Mouse (Mus musculus) hindbrain, embryonic 15.5 days (tissue): Measurements from ENCODE around the gene Zfp446. TPM values are rescaled to one million over a fixed set of nuclear protein-coding genes. Genes with fewer than 3 reads are reported as not detected.
A peak's percentile ranks its signal among the peaks of the same experiment; 100 is the strongest.

Experiments used
- ATAC-seq: fragments of 200-750 bp; cut with Nextera tagmentation; 2 replicates; pipeline ENCODE4 v1.8.0; 2017; ENCODE audit warnings: low read depth, moderate number of reproducible peaks, moderate TSS enrichment; ENCODE audit not compliant: low FRiP score
- H3K27ac ChIP-seq: fragments of 300-500 bp; sonication (generic); replicated peaks from 2 replicates; pipeline ENCODE4 v1.5.1; 2015; ENCODE audit warnings: mild to moderate bottlenecking, inconsistent platforms
- H3K27me3 ChIP-seq: fragments of 300-500 bp; sonication (generic); 2 replicates; pipeline ENCODE4 v1.6.1; 2015; ENCODE audit warnings: control low read depth, inconsistent platforms
- H3K36me3 ChIP-seq: fragments of 300-500 bp; sonication (generic); 2 replicates; pipeline ENCODE4 v1.6.1; 2015; ENCODE audit warnings: control low read depth, inconsistent platforms
- H3K4me1 ChIP-seq: fragments of 300-500 bp; sonication (generic); replicated peaks from 2 replicates; pipeline ENCODE4 v1.6.1; 2015; ENCODE audit warnings: control low read depth, inconsistent platforms
- H3K4me2 ChIP-seq: fragments of 300-500 bp; sonication (generic); 2 replicates; pipeline ENCODE4 v1.6.1; 2015; ENCODE audit warnings: moderate library complexity, mild to moderate bottlenecking, inconsistent platforms
- H3K4me3 ChIP-seq: fragments of 300-500 bp; sonication (generic); 2 replicates; pipeline ENCODE4 v1.5.1; 2015; ENCODE audit warnings: mild to moderate bottlenecking, inconsistent platforms
- H3K9ac ChIP-seq: fragments of 300-500 bp; sonication (generic); 2 replicates; pipeline ENCODE4 v1.6.1; 2015; ENCODE audit warnings: inconsistent platforms
- H3K9me3 ChIP-seq: fragments of 300-500 bp; sonication (generic); 2 replicates; pipeline ENCODE4 v1.6.1; 2016; ENCODE audit warnings: control low read depth, inconsistent platforms
- WGBS: fragments of 180-500 bp; shearing (Covaris S2); methylation state at CpG from one replicate; pipeline ENCODE4 v1.1.7; 2015; 5-methylcytosine and 5-hydroxymethylcytosine counted together
- polyA plus RNA-seq: library from polyadenylated mRNA; unstranded; fragments of >200 nt; fragmentation: Nextera tagmentation; extraction: Ambion mirVana; gene quantifications from 2 replicates; pipeline ENCODE4 v1.2.1, GENCODE M21; 2015

Gene Zfp446
- polyA plus RNA-seq, 1 experiment from 2014 or later, result 11.7 TPM

DNA sequence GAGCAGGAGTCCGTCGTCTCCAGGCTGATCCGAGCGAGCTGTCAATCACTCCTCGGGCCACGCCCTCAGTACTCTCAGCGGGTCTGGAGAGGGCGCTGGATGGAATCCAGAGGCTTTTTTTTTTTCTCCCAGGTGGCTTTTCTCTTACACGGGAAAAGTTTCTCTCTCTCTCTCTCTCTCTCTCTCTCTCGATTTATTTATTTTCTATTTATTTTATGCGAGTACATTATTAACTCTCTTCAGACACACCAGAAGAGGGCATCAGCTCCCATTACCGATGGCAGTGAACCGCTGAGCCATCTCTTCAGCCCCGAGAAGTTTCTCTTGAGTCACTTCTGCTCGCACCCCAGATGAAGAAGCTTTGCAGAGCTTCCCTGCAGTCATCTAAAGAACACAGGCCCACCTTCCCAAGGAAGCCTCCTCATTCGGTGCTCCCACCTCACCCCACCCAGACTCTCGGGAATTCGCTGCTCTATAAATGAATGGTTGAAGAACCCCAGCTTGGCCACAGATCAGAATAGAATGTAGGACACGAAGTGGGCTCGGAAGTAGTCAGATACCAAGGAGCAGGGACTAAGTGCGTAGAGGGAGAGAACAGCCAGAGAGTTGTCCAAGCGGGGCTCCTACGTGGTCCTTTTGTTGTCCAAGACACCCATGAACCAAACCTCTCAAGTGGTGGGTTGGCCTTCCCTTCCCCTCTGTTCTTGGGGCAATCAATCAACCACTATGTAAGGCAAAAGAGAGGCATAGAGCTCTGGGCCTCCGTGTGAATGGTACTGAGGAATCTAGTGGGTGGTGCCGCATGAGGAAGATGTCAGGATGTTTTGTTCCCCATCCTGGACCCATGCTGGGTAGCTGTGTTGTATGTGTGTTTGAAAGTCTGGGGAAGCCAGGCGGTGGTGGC, 32.6 kb downstream of the Zfp446 start, which contains the start of gene Zbtb45:
Gene Zbtb45 (minus strand): TSS at position 30 of the 904 bp plus-strand sequence.
- H3K36me3 ChIP-seq, result peaks cover 19% of the 10 kb centered on the region
- no peak for ATAC-seq
- H3K27ac ChIP-seq, result peak within 1 kb of the TSS; percentile 95
- H3K9ac ChIP-seq, result peak within 1 kb of the TSS; percentile 83
- H3K9me3 ChIP-seq, result no peaks in the 10 kb centered on the region
- peak within 1 kb of the TSS; percentile 80 for H3K4me2 ChIP-seq
- 4% methylated on average over 26 of the region's 26 CpGs for WGBS
- H3K4me3 ChIP-seq, result peak within 1 kb of the TSS; percentile 84
- H3K27me3 ChIP-seq, result no peaks in the 10 kb centered on the region
- peaks cover 31% of the 10 kb centered on the region for H3K4me1 ChIP-seq

- Histone ChIP-seq H3K27ac (no peak overlapping the region), H3K4me2 (no peak overlapping the region), H3K4me3 (no peak overlapping the region), H3K27me3 (no peaks in the 10 kb centered on the region), H3K36me3 (no peaks in the 10 kb centered on the region), H3K4me1 (peaks cover 11% of the 10 kb centered on the region), H3K9me3 (no peaks in the 10 kb centered on the region), H3K9ac (no peak overlapping the region)
- ATAC-seq, result no peak
- WGBS, result 70% methylated on average over 4 of the region's 4 CpGs
Observed at GRCm38 (mm10) chr7:13013671-13014070, 36.0 kb downstream of the Zfp446 start.

DNA sequence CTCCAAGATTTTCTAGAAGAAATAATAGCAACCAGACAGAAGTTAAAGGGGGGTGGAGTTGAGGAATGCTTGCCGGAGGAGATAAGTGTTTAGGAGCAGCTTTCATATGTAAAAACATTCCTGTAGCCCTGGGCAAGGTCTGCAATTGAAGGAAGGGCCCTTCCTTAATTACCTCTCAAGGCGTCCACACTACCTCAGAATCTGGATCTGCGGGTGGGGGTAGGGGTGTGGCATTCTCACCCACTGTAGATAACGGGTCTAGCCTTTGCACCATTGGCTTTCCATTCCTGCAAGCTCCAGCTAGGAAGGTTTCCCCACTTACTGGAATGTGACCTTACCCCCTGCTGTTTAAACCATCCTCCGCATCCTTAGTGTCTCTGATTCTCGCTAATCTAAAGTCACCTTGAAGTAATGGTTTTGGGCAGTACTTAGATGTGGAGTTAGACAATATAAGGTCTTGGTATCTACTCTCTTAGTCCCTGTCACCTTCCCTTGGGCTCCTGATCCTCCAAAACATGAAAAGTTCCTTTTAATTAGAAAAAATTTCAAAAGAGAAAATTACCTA, 36.7 kb downstream of the Zfp446 start:
- Histone ChIP-seq H3K4me2 (no peak overlapping the region), H3K9me3 (no peaks in the 10 kb centered on the region), H3K4me3 (no peak overlapping the region), H3K4me1 (peaks cover 7% of the 10 kb centered on the region), H3K27ac (no peak overlapping the region), H3K27me3 (no peaks in the 10 kb centered on the region), H3K9ac (no peak overlapping the region), H3K36me3 (no peaks in the 10 kb centered on the region)
- no peak for ATAC-seq
- WGBS, result 30% methylated on average over 6 of the region's 6 CpGs

DNA sequence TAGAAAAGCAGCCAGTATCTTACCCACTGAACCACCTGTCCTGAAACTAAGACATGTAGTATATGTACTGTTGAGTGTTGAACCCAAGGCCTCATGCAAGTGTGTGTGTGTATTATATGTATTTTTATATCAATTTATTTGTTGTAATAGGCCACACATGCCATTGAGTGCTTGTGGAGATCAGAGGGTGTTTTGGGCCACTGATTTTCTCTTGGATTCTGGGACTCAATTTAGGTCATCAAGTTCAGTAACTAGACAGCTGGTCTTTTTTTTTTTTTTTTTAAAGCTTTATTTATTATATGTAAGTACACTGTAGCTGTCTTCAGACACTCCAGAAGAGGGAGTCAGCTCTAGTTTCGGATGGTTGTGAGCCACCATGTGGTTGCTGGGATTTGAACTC, 37.6 kb downstream of the Zfp446 start:
- WGBS, result 81% methylated on average over 1 of the region's 1 CpGs
- H3K4me2 ChIP-seq, result no peak overlapping the region
- H3K4me3 ChIP-seq, result no peak overlapping the region
- H3K27ac ChIP-seq, result no peak overlapping the region
- H3K9ac ChIP-seq, result no peak overlapping the region
- no peaks in the 10 kb centered on the region for H3K9me3 ChIP-seq
- no peaks in the 10 kb centered on the region for H3K36me3 ChIP-seq
- no peaks in the 10 kb centered on the region for H3K27me3 ChIP-seq
- peaks cover 6% of the 10 kb centered on the region for H3K4me1 ChIP-seq
- ATAC-seq, result no peak

DNA sequence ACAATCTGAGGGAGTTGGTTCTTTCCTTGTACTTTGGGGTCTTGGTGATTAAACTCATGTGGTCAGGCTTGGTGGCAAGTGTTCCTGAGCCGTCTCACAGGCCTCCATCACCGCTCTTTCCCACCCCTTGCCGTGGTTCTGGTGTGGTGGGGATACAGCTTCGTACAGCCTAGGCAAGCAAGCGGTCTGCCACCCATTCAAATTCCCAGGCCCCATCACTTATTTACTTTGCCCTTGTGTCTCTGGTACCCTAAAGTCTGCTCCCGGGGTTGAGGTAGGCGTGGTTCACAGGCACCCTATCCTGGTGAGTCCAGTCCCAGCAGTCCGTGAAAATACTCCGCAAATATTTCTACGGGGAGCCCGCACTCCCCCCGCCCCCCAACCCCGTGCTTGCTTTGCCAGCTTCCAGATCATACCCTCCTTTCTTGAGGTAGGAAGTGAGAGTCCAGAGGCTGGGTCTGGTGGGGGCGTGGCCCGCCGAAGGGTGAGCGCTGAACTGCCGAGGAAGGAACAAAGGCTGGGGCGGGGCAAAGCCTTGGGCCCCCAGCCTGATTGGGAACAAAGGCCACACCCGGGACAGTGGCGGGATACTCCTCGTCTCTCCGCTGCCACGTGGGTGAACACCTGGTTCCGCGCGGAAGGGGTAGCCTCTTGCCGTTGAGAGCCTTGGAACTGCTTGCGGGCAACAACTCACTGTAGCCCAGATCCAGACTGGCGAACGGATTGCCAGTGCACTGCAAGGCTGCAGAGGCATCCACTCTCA, 45.3 kb downstream of the Zfp446 start:
- WGBS, result 2% methylated on average over 30 of the region's 31 CpGs
- Histone ChIP-seq H3K9me3 (no peaks in the 10 kb centered on the region), H3K27ac (peak overlapping the region; percentile 99), H3K27me3 (no peaks in the 10 kb centered on the region), H3K4me3 (peak overlapping the region; percentile 87), H3K36me3 (peaks cover 19% of the 10 kb centered on the region), H3K9ac (peak overlapping the region; percentile 94), H3K4me1 (peaks cover 29% of the 10 kb centered on the region), H3K4me2 (peak overlapping the region; percentile 98)
- peak; percentile 50 for ATAC-seq

DNA sequence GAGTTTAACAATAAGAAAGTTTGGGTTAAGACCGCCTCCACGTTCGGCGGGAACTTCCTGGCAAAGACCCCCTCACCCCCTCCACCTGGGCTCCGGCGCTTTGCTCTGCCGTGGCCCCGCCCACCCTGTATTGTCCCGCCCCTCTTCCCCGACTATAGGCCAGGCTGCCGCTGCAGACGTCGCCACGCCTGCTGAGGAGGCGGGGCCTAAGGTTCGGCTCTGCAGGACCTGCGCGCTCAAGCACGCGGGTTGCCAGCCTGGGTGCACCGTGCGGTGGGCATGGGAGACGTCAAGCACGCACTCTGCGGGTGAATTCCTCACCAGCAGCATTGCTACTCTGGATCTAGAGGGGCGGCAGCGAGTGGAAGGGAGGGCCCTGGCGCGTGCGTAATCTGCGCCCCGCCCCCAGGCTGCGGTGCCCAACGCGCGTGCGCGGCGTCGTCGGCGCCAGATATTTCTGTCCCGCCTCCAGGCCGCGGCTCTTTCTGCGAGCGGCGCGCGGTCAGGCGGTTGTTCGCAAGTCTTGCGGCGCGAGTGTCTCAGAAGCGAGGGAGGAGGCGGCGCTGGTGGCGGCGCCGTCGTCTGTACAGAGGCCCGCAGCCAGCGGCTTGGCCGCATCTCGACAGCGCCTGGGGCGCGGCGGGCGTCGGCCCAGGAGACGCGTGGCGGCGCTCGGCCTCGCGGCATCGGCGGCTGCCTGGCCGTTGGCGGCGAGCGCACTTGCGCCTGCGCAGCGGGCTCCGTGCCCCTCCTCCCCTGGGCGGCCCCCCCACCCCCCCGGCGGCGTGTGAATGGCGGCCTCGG, 46.5 kb downstream of the Zfp446 start:
- peaks cover 29% of the 10 kb centered on the region for H3K4me1 ChIP-seq
- peak overlapping the region; percentile 94 for H3K9ac ChIP-seq
- H3K27me3 ChIP-seq, result no peaks in the 10 kb centered on the region
- H3K36me3 ChIP-seq, result peaks cover 31% of the 10 kb centered on the region
- peak; percentile 91 for ATAC-seq
- peak overlapping the region; percentile 99 for H3K27ac ChIP-seq
- peak overlapping the region; percentile 98 for H3K4me2 ChIP-seq
- under 1% methylated on average over 86 of the region's 95 CpGs for WGBS
- peak overlapping the region; percentile 87 for H3K4me3 ChIP-seq
- no peaks in the 10 kb centered on the region for H3K9me3 ChIP-seq

- ATAC-seq, result peak; percentile 52
- peaks cover 37% of the 10 kb centered on the region for H3K36me3 ChIP-seq
- no peaks in the 10 kb centered on the region for H3K27me3 ChIP-seq
Observed at GRCm38 (mm10) chr7:13024805-13025204, 47.2 kb downstream of the Zfp446 start.

DNA sequence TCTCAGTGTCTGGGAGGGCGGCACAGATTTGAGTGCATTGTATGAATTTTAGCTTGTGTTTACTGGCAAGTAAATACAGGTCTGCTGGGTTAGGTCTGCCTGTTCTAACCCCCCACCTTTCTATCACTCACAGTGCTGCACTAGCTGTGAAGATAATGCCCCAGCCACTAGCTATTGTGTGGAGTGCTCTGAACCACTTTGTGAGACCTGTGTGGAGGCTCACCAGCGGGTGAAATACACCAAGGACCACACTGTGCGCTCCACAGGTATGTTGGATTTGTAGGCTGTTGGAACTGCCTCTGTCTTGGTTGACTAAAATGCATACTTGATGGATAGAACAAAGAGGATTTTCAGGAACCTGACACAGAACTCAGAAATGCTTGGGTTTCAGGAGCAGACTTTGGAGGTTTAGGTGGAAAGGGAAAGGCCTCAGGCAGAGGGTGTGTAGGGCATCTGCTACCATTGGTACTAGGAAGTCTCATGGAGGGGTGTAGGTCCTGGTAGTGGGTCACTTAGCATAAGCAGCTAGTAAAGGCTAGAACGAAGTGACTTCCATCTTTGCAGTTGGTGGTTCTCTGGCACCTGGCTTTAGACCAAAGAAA, 48.0 kb downstream of the Zfp446 start:
- H3K4me1 ChIP-seq, result peaks cover 29% of the 10 kb centered on the region
- H3K9me3 ChIP-seq, result no peaks in the 10 kb centered on the region
- H3K36me3 ChIP-seq, result peaks cover 46% of the 10 kb centered on the region
- peak overlapping the region; percentile 94 for H3K9ac ChIP-seq
- 25% methylated on average over 4 of the region's 4 CpGs for WGBS
- H3K27ac ChIP-seq, result peak overlapping the region; percentile 99
- no peak for ATAC-seq
- peak overlapping the region; percentile 87 for H3K4me3 ChIP-seq
- H3K4me2 ChIP-seq, result peak overlapping the region; percentile 98
- H3K27me3 ChIP-seq, result no peaks in the 10 kb centered on the region

More at GRCm38 (mm10) chr7:13024805-13025204, 47.2 kb downstream of the Zfp446 start:
- Histone ChIP-seq H3K4me3 (peak overlapping the region; percentile 87), H3K9ac (peak overlapping the region; percentile 94), H3K9me3 (no peaks in the 10 kb centered on the region), H3K27ac (peak overlapping the region; percentile 99), H3K4me2 (peak overlapping the region; percentile 98), H3K4me1 (peaks cover 29% of the 10 kb centered on the region)
- under 1% methylated on average over 44 of the region's 44 CpGs for WGBS

GRCm38 (mm10) chr7:13028986-13029385, 51.3 kb downstream of the Zfp446 start:
- Histone ChIP-seq H3K9ac (no peak overlapping the region), H3K36me3 (peaks cover 69% of the 10 kb centered on the region)
- WGBS, result 87% methylated on average over 4 of the region's 4 CpGs

DNA sequence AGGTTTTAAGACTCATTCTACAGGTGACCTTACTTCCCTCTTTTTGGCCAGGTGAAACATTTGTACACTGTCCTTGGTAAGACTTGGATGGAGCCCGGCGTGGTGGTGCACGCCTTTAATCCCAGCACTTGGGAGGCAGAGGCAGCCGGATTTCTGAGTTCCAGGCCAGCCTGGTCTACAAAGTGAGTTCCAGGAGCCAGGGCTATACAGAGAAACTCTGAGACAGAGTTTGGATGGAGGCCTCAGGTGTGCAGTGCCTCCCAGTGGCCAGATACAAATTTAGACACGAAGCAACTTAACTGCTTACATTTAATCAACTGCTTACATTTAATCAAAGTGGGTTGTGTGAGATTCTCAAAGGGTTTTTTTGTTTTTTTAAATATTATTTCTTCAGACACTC, 53.4 kb downstream of the Zfp446 start:
- Histone ChIP-seq H3K9ac (no peak overlapping the region), H3K9me3 (no peaks in the 10 kb centered on the region), H3K4me3 (no peak overlapping the region), H3K36me3 (peaks cover 81% of the 10 kb centered on the region), H3K4me1 (peaks cover 36% of the 10 kb centered on the region), H3K4me2 (no peak overlapping the region), H3K27ac (no peak overlapping the region), H3K27me3 (no peaks in the 10 kb centered on the region)
- ATAC-seq, result no peak
- 74% methylated on average over 5 of the region's 5 CpGs for WGBS

More at GRCm38 (mm10) chr7:13028986-13029385, 51.3 kb downstream of the Zfp446 start:
- Histone ChIP-seq H3K9me3 (no peaks in the 10 kb centered on the region), H3K4me2 (no peak overlapping the region), H3K27ac (no peak overlapping the region), H3K27me3 (no peaks in the 10 kb centered on the region), H3K4me1 (peaks cover 30% of the 10 kb centered on the region), H3K4me3 (no peak overlapping the region)
- ATAC-seq, result no peak

DNA sequence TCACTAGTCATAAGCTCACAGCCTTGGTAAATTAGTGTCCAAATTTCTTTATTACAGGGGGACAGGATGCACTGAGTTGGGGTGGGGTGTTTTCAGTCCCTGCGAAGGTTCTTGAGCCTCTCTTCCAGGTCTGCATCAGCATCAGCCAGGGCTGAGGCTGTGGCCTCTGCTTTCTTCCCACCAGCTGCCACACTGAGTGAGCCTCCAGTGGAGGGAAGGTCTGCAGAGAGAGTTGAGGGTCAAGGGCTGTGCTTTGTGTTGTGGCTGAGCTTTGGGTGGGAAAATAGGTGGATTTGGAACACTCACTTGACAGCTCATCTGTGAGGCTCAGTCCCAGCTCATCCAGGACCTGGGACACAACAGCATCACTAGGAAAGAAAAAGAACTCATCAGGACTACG, 54.3 kb downstream of the Zfp446 start:
- Histone ChIP-seq H3K4me2 (no peak overlapping the region), H3K27ac (no peak overlapping the region), H3K4me1 (peaks cover 36% of the 10 kb centered on the region), H3K27me3 (no peaks in the 10 kb centered on the region), H3K36me3 (peaks cover 76% of the 10 kb centered on the region), H3K9ac (no peak overlapping the region), H3K9me3 (no peaks in the 10 kb centered on the region), H3K4me3 (no peak overlapping the region)
- 80% methylated on average over 2 of the region's 2 CpGs for WGBS
- no peak for ATAC-seq
